Mouse (Mus musculus): ENCODE data around the gene Mmrn2. TPM values are rescaled to one million over a fixed set of nuclear protein-coding genes. Genes with fewer than 3 reads are reported as not detected.

Mmrn2 gene
- polyA plus RNA-seq, 1 experiment from 2014 or later, result 3.8 TPM

- H3K36me3 ChIP-seq (ENCODE audit: control insufficient read depth, insufficient read depth, low read length), result peaks cover 18% of the 10 kb centered on the region
- no peak overlapping the region for H3K4me2 ChIP-seq (ENCODE audit: low read length)
- no peak overlapping the region for H3K9ac ChIP-seq (ENCODE audit: low read depth, low read length)
- ATAC-seq, result no peak
- WGBS, result 76% methylated on average over 5 of the region's 5 CpGs
- H3K27me3 ChIP-seq (replicated peaks; ENCODE audit: control insufficient read depth, insufficient read depth, low read length), result no peaks in the 10 kb centered on the region
- no peak overlapping the region for H3K4me3 ChIP-seq (ENCODE audit: low read length)
- H3K4me1 ChIP-seq (ENCODE audit: control insufficient read depth, insufficient read depth, low read depth, low read length), result no peaks in the 10 kb centered on the region
- H3K27ac ChIP-seq (ENCODE audit: low read depth, low read length), result no peak overlapping the region
- H3K9me3 ChIP-seq (ENCODE audit: control insufficient read depth, low read length), result no peaks in the 10 kb centered on the region
Observed at GRCm38 (mm10) chr14:34344361-34344760, 30.9 kb upstream of the Mmrn2 start.

GRCm38 (mm10) chr14:34345771-34346566 lies 29.3 kb upstream of the Mmrn2 start:
- Histone ChIP-seq H3K36me3 (ENCODE audit: control insufficient read depth, insufficient read depth, low read length) (peaks cover 12% of the 10 kb centered on the region), H3K27ac (ENCODE audit: low read depth, low read length) (no peak overlapping the region), H3K4me2 (ENCODE audit: low read length) (no peak overlapping the region), H3K9me3 (ENCODE audit: control insufficient read depth, low read length) (no peaks in the 10 kb centered on the region), H3K4me1 (ENCODE audit: control insufficient read depth, insufficient read depth, low read depth, low read length) (no peaks in the 10 kb centered on the region), H3K27me3 (replicated peaks; ENCODE audit: control insufficient read depth, insufficient read depth, low read length) (no peaks in the 10 kb centered on the region), H3K9ac (ENCODE audit: low read depth, low read length) (no peak overlapping the region), H3K4me3 (ENCODE audit: low read length) (no peak overlapping the region)
- peak; percentile 57 for ATAC-seq
- 64% methylated on average over 12 of the region's 12 CpGs for WGBS

DNA sequence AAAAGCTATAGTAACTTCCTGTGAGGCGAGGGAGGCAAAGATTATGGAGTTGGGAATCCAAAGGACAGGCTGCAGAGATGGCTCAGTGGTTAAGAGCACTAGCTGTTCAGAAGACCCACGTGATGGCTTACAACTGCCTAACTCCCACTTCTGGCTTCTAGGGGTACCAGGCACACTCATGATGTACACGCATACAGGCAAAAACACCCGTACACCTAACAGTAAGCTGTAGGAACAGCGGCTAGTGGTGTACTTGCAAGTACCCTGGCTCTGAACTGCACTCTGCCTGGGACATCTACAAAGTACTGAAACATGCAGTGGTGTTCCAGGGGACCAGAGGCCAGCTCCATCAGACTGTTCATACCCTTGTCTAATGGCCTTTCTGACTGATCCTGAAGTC lies 28.2 kb upstream of the Mmrn2 start:
- Histone ChIP-seq H3K4me1 (ENCODE audit: control insufficient read depth, insufficient read depth, low read depth, low read length) (no peaks in the 10 kb centered on the region), H3K27me3 (replicated peaks; ENCODE audit: control insufficient read depth, insufficient read depth, low read length) (no peaks in the 10 kb centered on the region), H3K4me2 (ENCODE audit: low read length) (no peak overlapping the region), H3K4me3 (ENCODE audit: low read length) (no peak overlapping the region), H3K27ac (ENCODE audit: low read depth, low read length) (no peak overlapping the region), H3K9me3 (ENCODE audit: control insufficient read depth, low read length) (no peaks in the 10 kb centered on the region), H3K9ac (ENCODE audit: low read depth, low read length) (no peak overlapping the region), H3K36me3 (ENCODE audit: control insufficient read depth, insufficient read depth, low read length) (peaks cover 4% of the 10 kb centered on the region; the same call in 1 of the 2 replicates)
- no peak for ATAC-seq
- 90% methylated on average over 5 of the region's 5 CpGs for WGBS

- Histone ChIP-seq H3K27me3 (replicated peaks; ENCODE audit: control insufficient read depth, insufficient read depth, low read length) (no peaks in the 10 kb centered on the region), H3K4me2 (ENCODE audit: low read length) (no peak overlapping the region), H3K9me3 (ENCODE audit: control insufficient read depth, low read length) (no peaks in the 10 kb centered on the region), H3K27ac (ENCODE audit: low read depth, low read length) (no peak overlapping the region), H3K4me1 (ENCODE audit: control insufficient read depth, insufficient read depth, low read depth, low read length) (no peaks in the 10 kb centered on the region), H3K36me3 (ENCODE audit: control insufficient read depth, insufficient read depth, low read length) (peaks cover 2% of the 10 kb centered on the region; the same call in 1 of the 2 replicates), H3K9ac (ENCODE audit: low read depth, low read length) (no peak overlapping the region), H3K4me3 (ENCODE audit: low read length) (no peak overlapping the region)
- ATAC-seq, result no peak
- WGBS, result 90% methylated on average over 7 of the region's 7 CpGs
Observed at GRCm38 (mm10) chr14:34348301-34348700, 27.0 kb upstream of the Mmrn2 start.

GRCm38 (mm10) chr14:34349007-34349406 lies 26.3 kb upstream of the Mmrn2 start:
- H3K4me3 ChIP-seq (ENCODE audit: low read length), result no peak overlapping the region
- 88% methylated on average over 8 of the region's 8 CpGs for WGBS
- no peak for ATAC-seq
- peaks cover 2% of the 10 kb centered on the region; the same call in 1 of the 2 replicates for H3K36me3 ChIP-seq (ENCODE audit: control insufficient read depth, insufficient read depth, low read length)
- no peak overlapping the region for H3K4me2 ChIP-seq (ENCODE audit: low read length)
- no peak overlapping the region for H3K27ac ChIP-seq (ENCODE audit: low read depth, low read length)
- H3K9me3 ChIP-seq (ENCODE audit: control insufficient read depth, low read length), result no peaks in the 10 kb centered on the region
- no peaks in the 10 kb centered on the region for H3K4me1 ChIP-seq (ENCODE audit: control insufficient read depth, insufficient read depth, low read depth, low read length)
- no peaks in the 10 kb centered on the region for H3K27me3 ChIP-seq (replicated peaks; ENCODE audit: control insufficient read depth, insufficient read depth, low read length)
- no peak overlapping the region for H3K9ac ChIP-seq (ENCODE audit: low read depth, low read length)

DNA sequence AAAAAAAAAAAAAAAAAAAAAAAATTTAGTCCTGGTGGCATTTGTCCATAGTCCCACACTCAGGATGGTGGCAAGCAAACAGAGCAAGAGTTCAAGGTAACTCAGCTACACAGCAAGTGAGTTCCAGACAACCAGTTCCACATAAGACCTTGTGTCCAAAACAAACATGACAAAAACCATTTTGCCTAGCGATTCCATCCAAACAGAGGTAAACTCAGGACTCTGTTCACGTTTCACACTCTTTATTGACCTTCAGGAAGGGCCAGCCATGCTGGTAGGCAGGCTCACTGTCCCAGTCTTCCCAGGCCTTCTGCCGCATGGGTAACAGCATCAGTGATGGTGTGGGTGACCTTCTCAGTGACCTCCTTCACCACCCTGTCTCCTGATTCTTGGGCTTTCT lies 23.6 kb upstream of the Mmrn2 start:
- Histone ChIP-seq H3K27me3 (replicated peaks; ENCODE audit: control insufficient read depth, insufficient read depth, low read length) (no peaks in the 10 kb centered on the region), H3K4me1 (ENCODE audit: control insufficient read depth, insufficient read depth, low read depth, low read length) (no peaks in the 10 kb centered on the region), H3K9me3 (ENCODE audit: control insufficient read depth, low read length) (no peaks in the 10 kb centered on the region), H3K4me2 (ENCODE audit: low read length) (no peak overlapping the region), H3K27ac (ENCODE audit: low read depth, low read length) (no peak overlapping the region), H3K9ac (ENCODE audit: low read depth, low read length) (no peak overlapping the region), H3K4me3 (ENCODE audit: low read length) (no peak overlapping the region), H3K36me3 (ENCODE audit: control insufficient read depth, insufficient read depth, low read length) (no peaks in the 10 kb centered on the region)
- ATAC-seq, result no peak
- WGBS, result 60% methylated on average over 3 of the region's 3 CpGs

GRCm38 (mm10) chr14:34352523-34352922 lies 22.7 kb upstream of the Mmrn2 start:
- Histone ChIP-seq H3K27me3 (replicated peaks; ENCODE audit: control insufficient read depth, insufficient read depth, low read length) (no peaks in the 10 kb centered on the region), H3K36me3 (ENCODE audit: control insufficient read depth, insufficient read depth, low read length) (no peaks in the 10 kb centered on the region), H3K4me2 (ENCODE audit: low read length) (no peak overlapping the region), H3K27ac (ENCODE audit: low read depth, low read length) (no peak overlapping the region), H3K9me3 (ENCODE audit: control insufficient read depth, low read length) (no peaks in the 10 kb centered on the region), H3K4me3 (ENCODE audit: low read length) (no peak overlapping the region), H3K4me1 (ENCODE audit: control insufficient read depth, insufficient read depth, low read depth, low read length) (no peaks in the 10 kb centered on the region), H3K9ac (ENCODE audit: low read depth, low read length) (no peak overlapping the region)
- 72% methylated on average over 6 of the region's 6 CpGs for WGBS
- no peak for ATAC-seq

GRCm38 (mm10) chr14:34353326-34353725 lies 21.9 kb upstream of the Mmrn2 start:
- Histone ChIP-seq H3K4me1 (ENCODE audit: control insufficient read depth, insufficient read depth, low read depth, low read length) (no peaks in the 10 kb centered on the region), H3K27me3 (replicated peaks; ENCODE audit: control insufficient read depth, insufficient read depth, low read length) (no peaks in the 10 kb centered on the region), H3K9ac (ENCODE audit: low read depth, low read length) (no peak overlapping the region), H3K27ac (ENCODE audit: low read depth, low read length) (no peak overlapping the region), H3K4me3 (ENCODE audit: low read length) (no peak overlapping the region), H3K4me2 (ENCODE audit: low read length) (no peak overlapping the region), H3K9me3 (ENCODE audit: control insufficient read depth, low read length) (no peaks in the 10 kb centered on the region), H3K36me3 (ENCODE audit: control insufficient read depth, insufficient read depth, low read length) (no peaks in the 10 kb centered on the region)
- no peak for ATAC-seq
- 97% methylated on average over 3 of the region's 3 CpGs for WGBS

GRCm38 (mm10) chr14:34354456-34354855 lies 20.8 kb upstream of the Mmrn2 start:
- H3K4me1 ChIP-seq (ENCODE audit: control insufficient read depth, insufficient read depth, low read depth, low read length), result no peaks in the 10 kb centered on the region
- no peaks in the 10 kb centered on the region for H3K9me3 ChIP-seq (ENCODE audit: control insufficient read depth, low read length)
- H3K27me3 ChIP-seq (replicated peaks; ENCODE audit: control insufficient read depth, insufficient read depth, low read length), result no peaks in the 10 kb centered on the region
- no peak for ATAC-seq
- H3K36me3 ChIP-seq (ENCODE audit: control insufficient read depth, insufficient read depth, low read length), result no peaks in the 10 kb centered on the region
- WGBS, result 93% methylated on average over 4 of the region's 4 CpGs
- H3K9ac ChIP-seq (ENCODE audit: low read depth, low read length), result no peak overlapping the region
- no peak overlapping the region for H3K4me3 ChIP-seq (ENCODE audit: low read length)
- no peak overlapping the region for H3K27ac ChIP-seq (ENCODE audit: low read depth, low read length)
- no peak overlapping the region for H3K4me2 ChIP-seq (ENCODE audit: low read length)

Measured in hindbrain, embryonic 16.5 days (tissue).